Mouse (Mus musculus): ENCODE results near the gene Disp1.

Gene Disp1

DNA sequence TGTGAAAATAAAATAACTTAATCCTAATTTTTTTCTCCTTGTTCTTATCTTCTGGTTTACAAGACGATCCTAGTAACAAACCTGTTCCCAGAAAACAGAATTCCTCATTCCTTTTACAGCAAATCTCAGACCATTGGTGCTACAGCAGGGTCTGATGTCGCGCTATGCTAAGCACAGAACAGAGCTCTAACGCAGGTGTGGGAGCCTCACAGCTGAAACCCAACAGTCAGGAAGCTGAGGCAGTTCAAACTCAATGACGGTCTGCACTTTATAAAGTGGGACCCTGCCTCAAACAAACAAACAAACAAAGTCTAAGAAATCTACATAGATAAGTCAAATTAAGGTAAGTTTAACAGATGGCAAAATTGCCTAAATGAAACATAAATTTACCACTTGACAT is 20.4 kb downstream of the Disp1 start:
- no peak for DNase-seq (ENCODE audit: low spot score)

DNA sequence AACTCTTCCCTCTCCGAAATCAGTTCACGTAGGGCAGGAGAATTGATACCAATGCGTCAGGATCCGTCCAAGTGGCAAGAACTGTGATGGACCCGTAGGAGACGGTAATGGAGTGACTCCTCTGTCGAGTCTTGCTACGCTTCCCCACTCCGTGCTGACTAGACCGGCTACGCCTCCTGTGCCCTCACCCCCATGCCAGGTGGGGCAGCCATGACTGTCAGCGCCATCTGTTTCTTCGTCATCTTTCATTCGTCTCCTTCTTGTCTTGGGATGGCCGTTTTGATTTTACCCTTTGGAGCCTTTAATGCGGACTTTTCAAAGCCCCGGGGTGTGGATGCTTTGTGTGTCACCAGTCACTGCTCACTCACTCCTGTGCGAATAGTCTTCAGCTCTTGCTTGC is 26.6 kb downstream of the Disp1 start:
- no peak for DNase-seq (ENCODE audit: low spot score)

DNA sequence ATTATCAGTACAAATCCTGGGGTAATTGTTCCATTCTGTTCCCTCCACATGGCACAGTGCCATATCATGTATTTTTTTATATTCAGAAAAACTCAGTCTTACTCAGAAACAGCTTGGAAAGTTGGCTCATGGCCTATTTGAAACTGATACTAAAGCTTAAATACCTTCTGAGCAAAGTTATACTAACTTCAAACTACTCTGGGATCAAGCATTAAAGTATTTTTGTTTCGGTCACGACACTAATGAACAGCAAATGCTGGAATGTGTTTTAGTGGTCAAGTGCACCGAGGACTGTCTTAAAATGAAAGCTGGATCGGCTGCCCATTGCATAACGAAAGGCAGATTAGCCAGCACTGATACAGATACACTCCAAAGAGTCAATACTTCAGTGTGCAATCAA is 27.2 kb downstream of the Disp1 start:
- no peak for DNase-seq (ENCODE audit: low spot score)

DNA sequence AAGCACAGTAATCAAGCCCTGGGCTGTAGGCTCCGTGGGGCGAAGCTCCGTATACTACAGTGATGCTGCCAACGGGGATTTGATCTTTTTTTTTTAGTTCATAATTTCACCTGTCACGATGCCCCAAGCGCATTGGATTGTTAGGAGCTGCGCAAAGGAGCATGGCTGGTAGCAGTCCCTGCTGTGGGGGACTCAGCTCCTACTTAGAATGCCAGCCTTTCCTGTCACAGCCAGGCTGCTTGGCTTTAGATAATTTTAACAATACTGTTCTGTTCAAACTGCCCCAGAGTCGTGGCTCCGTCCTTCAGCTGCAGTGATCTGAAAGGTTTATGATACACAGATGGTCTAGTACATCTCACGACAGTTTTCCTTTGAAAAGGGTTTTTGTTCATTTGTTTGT is 29.9 kb downstream of the Disp1 start:
- DNase-seq (ENCODE audit: low spot score): no peak

DNA sequence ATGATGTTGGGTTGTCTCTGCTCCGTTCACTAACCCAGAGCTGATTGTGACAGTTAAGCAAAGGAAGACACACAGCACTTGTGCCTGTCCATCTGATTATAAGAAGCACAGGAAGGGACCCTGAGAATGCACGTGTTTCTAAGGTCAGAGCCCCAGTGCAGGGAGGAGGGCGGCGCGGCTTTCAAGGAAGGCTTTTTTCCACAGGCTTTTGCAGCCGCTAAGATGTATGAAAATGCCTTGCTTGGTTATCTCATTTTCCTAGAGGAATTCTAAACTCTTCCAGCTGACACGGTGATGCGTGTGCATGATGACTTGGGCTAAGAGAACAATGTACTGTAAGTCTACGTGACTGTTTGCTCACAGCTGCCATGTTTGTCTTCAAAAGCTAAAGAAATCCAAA is 30.9 kb downstream of the Disp1 start:
- DNase-seq (ENCODE audit: low spot score): no peak

DNA sequence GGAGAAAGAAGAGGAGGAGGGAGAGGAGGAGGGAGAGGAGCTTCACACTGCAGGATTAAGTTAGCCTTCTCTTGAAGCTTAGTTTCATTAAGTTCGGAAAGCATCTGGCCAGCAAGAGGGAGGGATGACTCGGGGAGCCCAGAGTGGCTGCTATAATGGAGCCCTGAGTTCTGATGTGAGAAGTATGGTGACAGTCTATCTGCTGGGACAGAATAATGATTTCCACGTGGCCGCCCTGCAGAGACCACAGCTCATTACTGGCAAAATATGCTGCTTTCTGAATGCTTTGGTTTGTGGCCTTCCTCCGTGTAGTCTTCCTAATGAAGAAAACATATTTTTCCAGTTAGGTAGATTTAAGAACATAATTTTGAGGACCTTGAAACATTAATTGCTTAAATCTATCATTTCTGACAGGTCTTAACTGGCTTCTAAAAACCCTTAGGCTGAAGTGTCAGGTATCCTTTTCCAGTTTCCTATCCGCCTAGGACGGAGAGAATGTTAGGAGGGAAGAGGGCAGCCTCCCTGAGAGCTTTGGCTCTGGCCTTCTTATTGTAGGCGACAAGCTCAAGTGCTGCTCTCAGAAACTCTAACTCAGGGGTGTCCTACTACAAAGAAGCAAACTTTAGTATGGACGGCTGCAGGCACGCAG is 32.2 kb downstream of the Disp1 start:
- DNase-seq (ENCODE audit: low spot score): no peak

DNA sequence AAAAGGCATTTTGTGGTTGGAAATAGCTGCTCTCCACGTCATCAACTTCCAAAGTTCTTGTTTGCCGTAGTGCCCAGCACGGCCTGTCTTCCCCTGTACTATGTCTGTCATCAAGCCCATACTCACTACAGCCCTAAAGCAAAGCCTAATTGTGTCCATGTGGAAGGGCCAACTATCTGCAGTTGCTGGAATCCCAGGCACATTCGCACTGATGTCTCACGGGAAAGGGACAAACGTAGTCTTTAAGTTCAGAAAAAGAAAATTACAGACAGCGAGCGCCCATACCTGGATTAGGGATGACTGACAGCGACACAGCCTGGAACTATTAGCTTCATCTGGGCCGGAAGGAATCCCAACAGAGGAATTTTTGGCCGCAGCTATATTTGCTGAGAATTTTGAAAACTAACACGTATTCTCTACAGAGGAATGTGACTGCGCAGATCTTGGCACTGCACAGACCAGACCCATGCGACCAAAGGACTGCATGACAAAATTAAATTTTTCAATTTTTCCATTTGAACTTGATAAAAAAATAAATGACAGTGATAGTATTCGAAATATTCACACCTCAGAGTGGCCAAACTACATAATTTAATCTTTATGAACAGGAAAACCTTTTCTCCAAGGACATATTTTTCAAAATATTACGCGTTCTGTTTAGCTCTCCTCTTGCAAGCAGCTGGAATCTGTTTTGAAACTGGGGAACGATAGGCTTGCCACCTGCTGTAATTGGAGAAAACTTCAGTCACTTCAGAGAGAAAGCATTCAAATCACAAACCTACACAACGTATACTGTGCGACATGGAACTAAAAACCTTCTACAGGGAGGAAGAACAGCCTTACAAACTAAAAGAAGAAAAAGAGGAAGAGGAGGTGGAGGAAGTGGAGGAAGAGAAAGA is 33.0 kb downstream of the Disp1 start:
- no peak for DNase-seq (ENCODE audit: low spot score)

DNA sequence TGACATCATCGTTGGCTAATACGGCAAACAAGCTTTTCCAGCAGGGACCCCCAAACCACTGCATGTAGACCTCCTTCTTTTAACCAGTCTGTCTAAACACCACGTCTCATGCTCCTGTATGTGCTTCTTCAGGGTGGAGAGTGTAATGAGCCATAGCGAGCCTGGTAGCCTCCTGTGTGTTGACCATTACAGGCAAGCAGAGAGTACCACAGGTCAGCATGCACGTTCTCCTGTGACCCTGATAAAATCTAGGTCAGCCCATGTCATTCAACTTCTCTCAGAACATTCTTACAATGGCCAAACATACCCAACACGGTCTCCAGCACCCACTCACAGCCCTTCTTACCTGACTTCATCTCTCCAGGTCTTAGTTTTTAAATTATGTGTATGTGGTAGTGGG is 35.8 kb downstream of the Disp1 start:
- DNase-seq (ENCODE audit: low spot score): no peak

DNA sequence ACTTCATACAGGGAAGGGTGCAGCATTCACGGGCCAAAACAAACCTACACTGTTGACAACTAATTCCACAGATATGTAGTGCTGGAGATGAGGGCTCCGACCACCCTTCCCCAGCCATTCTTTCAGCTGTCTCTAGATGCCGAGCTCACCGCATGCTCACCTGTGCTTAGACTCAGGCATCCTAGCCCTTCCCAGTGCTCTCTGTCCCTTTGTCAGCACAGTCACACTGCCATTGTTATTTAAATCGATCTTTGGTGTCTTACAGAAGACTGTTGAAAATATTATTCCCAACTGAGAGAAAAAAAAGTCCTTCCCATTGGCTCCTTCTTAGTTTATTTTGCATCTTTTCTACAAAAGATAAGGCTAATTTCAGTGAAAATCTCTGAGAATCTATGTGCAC is 36.6 kb downstream of the Disp1 start:
- DNase-seq (ENCODE audit: low spot score): no peak

DNA sequence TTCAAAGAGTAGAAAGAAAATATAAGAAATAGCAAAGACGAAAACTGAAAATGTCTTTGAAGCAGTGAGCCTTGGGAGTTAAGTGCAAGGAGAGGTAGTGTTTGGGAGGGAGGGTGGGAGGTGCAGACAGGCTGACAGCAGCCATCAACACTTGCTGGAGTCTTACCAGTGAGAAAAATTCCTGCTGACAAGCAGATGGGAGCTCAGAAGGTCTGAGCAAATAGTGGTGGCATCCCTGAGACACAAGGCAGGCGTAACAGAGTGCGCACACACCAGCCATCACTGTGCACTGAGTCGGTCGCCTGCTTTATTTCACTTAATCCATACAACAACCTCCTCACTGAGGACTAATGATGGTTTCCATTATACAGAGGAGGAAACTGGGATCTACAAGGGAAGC is 37.8 kb downstream of the Disp1 start:
- DNase-seq (ENCODE audit: low spot score): no peak

DNA sequence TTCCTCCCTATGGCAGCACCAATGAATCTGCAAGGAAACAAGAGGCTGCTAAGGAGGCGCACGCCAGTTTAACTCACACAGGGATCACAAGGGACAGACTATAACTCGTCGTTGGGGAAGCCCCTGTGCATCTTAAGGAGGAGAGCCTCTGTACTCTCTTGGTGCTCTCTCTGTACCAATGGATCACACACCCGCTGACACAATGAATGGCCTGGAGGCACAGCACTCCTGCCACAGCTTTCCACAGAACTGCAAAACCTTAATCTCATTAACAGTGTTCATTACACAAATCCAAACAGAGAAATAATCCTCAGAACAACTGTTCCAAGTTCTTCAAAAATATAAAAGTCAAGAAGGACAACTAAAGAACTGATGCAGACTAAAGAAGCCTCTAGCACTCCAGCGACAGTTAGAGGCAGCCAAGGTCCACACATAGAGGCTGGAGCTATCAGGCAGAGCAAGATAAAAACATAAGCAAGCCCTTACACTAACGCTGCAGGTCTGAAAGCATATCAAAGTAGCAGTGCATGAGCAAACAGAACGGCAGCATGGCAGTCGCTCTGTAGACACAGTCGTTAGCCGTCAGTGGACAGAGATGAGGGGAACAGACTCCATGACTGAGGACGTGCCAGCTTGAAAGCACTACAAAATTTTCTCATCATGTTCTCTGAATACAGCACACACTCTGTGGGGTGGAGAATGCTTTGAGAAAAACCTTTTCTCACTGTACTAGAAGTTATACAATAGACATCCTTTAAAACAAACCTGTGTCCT is 38.5 kb downstream of the Disp1 start:
- no peak for DNase-seq (ENCODE audit: low spot score)

DNA sequence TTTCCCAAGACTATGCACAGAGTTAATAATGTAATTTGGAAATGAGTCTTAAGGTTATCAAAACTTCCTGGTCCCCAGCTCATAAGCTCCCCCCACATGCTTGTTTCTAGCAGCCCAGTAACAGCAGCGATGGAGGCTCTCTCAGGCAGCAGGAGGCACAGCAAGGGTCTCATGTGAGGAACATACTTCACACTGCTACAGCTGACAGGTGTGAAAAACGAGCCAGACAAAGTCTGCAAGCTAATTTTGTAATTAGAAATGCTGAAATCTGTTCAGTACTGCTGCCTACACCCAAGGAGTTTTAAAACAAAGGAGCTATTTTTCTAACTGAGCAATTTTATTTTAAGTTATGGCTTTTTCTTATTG is 40.3 kb downstream of the Disp1 start:
- DNase-seq (ENCODE audit: low spot score): no peak

DNA sequence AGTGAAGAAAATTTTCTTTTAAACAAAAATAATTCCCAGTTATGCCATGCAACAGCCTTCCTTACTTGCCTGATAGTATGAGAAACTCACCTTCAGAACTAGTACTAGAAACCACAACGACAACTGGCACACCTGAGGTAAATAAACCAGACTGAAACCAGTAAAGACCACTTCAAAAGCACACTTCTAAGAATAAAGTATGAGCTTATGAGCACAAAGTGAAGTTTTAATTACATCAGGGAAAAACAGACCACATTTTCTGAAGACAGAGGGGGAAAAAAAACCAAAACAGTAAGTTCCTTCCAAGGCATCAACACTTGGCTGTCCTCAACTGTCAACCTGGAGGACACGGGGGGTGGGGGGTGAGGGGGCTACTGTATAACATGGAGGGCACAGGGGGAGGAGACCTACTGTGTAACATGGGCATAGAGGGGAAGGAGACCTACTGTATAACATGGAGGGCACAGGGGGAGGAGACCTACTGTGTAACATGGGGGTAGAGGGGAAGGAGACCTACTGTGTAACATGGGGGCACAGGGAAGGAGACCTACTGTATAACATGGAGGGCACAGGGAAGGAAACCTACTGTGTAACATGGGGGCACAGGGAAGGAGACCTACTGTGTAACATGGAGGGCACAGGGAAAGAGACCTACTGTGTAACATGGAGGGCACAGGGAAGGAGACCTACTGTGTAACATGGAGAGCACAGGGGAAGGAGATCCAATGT is 40.9 kb downstream of the Disp1 start:
- DNase-seq (ENCODE audit: low spot score): no peak

DNA sequence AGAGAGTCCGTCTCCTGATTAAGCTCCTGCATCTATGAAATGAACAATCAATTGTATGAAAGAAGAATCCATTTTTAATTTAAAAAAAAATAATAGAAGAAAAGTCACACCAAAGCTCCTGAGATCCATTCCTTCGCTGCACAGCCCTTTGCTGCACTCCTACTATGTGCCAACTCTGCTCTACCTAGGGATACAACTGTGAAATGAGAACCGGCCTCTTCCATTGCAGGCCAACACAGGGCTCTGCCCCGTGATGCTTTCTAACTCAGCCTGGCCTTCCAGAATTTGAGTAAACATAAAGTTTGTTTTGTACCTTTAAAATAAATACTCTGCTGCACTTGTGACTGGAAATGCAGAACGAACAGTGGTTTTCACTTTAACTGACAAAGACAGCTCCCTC is 42.0 kb downstream of the Disp1 start:
- DNase-seq (ENCODE audit: low spot score): no peak

DNA sequence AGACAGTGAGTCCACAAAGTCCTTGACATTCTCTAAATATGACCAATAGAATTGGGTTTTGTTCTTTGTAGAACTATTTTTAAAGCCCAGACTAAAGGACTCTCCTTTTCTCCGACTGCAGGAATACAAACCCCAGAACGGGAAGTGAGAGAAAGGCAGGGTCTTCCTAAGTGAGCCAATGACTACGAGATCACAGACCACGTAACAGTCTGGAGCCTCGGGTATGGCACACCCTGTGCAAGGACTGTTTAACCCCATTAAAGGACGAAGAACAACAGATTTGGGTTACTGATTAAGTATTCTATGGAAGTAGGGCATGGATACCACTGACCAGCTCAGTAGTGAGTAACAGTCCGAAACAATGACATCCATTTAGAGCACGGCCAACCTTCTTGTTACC is 46.1 kb downstream of the Disp1 start:
- DNase-seq (ENCODE audit: low spot score): no peak

DNA sequence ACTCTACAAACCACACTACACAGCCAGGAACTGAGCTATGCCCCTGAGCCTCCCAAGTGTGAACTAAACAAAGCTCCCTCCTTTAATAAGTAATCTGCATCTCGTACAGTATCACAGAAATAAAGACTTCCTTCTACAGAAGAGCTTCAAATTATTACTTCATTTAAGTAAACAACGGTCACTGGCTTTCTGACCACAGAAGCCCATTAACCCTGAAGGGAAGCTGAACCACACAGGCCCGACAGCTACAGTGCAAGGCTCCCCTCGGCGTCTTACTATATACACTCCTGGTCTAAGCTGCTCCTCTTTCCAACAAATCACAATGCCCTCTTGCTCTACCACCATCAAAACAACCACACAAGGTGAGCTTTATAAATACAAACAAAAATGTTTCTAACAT is 50.2 kb downstream of the Disp1 start:
- DNase-seq (ENCODE audit: low spot score): no peak

DNA sequence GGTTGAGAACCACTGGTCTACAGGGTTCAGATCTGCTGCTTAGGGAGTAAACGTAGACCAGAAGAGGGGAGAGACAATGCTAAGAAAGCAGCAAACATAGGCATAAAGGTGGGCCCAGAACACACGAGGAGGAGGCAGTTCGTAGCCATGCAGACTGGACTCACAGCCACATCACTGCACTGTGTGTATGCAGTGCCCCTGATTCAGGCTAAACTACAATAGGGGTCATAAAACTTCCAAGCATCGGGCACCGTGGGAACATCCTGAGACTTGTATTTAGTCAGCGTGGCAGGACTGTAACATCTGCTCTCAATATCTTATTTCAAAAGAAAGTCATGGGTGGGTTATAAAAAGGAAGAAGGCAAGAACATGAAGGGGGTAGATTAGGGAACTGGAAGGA is 52.9 kb downstream of the Disp1 start:
- DNase-seq (ENCODE audit: low spot score): no peak

DNA sequence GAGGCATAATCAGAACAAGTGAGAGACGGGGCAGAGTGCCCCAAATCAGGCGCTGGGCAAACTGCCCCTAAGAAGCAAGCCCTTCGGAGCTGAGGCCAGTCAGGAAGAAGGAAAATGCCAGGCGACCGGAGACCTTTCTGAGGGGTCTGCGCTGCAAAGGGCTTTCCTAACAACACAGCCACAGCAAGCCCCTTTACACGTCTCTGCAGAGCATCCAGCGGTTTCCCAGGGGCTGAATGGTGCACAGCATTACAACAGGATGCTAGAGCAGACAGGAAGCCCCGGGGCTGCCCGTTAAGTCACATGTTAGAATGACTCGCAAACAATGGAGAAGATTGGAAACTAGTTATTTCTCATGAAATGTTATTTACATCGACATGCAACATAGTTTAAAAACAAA is 53.5 kb downstream of the Disp1 start:
- no peak for DNase-seq (ENCODE audit: low spot score)

DNA sequence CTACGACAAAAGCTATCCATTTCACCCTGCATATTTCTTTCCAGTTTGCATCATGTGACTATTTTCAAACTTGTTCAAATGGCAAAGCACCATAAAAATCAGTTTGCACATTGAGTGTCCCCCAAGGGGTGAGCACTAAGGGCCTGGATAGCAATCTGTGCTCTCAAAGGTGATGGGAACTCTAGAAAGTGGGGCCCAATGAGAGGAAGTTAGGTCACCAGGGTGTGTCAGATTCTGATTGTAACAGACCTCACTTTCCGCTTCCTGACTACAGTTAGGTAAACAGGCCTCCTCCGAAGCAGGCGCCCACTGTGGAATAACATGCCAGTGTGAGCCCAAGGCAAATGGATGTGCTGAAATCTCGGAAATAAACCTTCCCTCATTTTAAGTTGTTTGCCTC is 54.6 kb downstream of the Disp1 start:
- no peak for DNase-seq (ENCODE audit: low spot score)

DNA sequence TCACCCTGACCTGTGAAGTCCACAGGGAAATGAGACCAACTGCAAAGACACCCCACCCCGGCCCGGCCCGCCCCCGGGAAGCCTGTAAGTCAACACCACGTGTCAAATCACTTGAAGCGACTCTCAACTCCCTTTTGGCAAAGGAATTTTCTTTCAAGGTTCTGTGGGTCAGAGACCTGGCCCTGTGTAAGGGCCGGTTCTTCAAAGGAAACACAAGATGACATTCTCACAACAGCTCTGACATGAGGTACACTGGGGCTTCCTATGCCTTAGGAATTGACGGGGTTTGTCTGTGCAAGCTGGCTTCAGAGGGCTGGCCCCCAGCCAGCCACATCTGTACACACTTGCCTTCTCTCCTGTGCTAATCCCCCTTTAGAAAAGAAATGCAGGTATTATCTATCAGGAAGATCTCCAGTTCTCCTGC is 56.7 kb downstream of the Disp1 start:
- no peak for DNase-seq (ENCODE audit: low spot score)

DNA sequence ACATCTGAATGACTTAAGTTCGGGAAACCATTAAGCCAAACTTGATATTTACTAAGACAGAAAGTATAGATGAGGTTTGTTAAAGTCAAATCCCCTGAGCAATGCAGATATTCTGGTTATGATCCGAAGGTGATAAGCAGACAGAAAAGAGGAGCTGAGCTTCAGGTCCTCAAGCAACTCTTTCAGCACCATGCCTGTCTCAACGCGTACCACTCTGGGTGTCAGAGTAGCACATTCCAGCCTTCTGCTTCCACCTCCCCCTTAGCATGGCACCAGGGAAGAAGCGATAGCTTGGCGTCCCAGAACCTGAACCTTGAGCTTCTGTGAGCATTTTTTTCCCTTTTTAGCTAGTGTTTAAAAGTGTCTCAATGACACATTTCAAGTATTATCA is 57.1 kb downstream of the Disp1 start:
- DNase-seq (ENCODE audit: low spot score): no peak

DNA sequence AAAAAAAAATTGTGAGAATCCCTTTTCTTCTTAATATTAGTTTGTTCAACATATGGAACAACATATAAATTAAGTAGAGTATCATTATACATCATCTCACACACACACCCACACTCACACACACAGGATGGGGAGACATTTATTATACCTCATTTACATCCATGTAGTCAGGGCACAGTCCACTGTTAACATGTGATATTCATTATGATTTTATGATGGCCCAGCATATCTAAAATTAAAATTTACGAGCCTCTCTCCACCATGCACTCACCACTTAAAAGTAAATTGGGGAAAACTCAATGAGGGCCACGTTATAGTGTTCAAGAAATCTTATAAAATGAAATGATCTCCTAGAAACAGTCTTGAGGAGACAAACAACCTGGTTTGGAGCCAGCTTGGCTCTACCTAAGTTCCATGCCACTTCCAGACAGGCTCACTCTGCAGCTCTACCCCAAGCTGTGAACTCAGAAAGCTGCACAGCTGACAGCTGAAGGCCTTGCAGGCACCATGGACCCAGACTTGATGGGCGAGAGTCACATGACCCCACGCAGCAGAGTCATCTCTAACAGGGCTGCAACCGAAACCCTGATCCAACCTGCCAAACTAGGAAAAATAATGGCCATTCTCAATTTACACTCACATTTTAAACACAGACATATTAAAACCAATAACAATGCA is 57.7 kb downstream of the Disp1 start:
- DNase-seq (ENCODE audit: low spot score): no peak

Data from c-Kit-positive CD71-positive TER-119-positive erythroid progenitor cells, embryonic 14.5 days (primary cell).